Mouse (Mus musculus) MEL (cell line): ENCODE data around the gene Eipr1.

Experiments
- EP300 ChIP-seq, 2 experiments: IDR thresholded peaks; 2 replicates each; pipeline ENCODE4 v1.6.1; 2011; ENCODE audit warnings: improper control_type of control experiment in 2 of 2, low read length in 2 of 2, low read depth in 1 of 2, mild to moderate bottlenecking in 1 of 2
- MEF2A ChIP-seq: IDR thresholded peaks from 2 replicates; pipeline ENCODE4 v1.6.1; 2014; ENCODE audit warnings: low read depth, mild to moderate bottlenecking, inconsistent platforms, low read length, improper control_type of control experiment; ENCODE audit not compliant: poor library complexity, insufficient replicate concordance, severe bottlenecking; ENCODE audit errors: extremely low read depth
- TAL1 ChIP-seq: IDR thresholded peaks from 2 replicates; pipeline ENCODE4 v1.6.1; 2012; ENCODE audit warnings: mild to moderate bottlenecking, inconsistent platforms, low read length, moderate library complexity, mixed read lengths

DNA sequence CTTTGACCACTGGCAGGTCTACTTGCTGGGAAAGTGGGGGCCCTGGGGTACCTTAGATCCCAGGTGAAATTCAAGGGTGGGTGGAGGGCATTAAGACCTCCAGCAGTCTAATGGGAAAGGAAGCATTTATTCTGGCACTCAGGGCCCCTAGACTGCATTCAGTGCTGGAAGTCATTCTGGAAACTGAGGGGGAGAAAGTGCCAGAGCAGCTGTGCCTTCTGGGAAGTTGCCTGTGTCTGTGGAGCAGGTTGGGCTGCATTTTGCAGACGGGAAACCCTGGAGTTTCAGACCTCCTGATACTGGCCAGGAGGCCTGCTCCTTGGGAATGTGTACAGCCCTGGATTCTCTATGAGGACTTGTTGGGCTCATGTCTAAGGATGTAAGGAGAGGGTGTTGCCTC is 114.5 kb downstream of the Eipr1 start:
- TF ChIP-seq MEF2A, result no peak
- TF ChIP-seq EP300 (IDR thresholded peaks at IDR 0.05; ENCODE audit: low read depth in 1 of 2, low read length in 2 of 2), result no peak
- no peak for TF ChIP-seq TAL1
